Mouse (Mus musculus) embryonic fibroblast, embryonic 13.5 days (primary cell): Measurements from ENCODE around the gene Cnot6l. TPM values are rescaled to one million over a fixed set of nuclear protein-coding genes. Genes with fewer than 3 reads are reported as not detected.

ENCODE experiments used
- H3K27ac ChIP-seq: 2 replicates; pipeline ENCODE4 v1.5.1; 2012; ENCODE audit warnings: low read length, control low read depth, inconsistent platforms; ENCODE audit not compliant: insufficient read depth
- H3K4me1 ChIP-seq: 2 replicates; pipeline ENCODE4 v1.6.1; 2011; ENCODE audit warnings: low read length; ENCODE audit not compliant: control insufficient read depth, insufficient read depth
- H3K4me3 ChIP-seq: 2 replicates; pipeline ENCODE4 v1.5.1; 2011; ENCODE audit warnings: mild to moderate bottlenecking, control low read depth, low read length; ENCODE audit not compliant: insufficient read depth
- CTCF ChIP-seq: IDR thresholded peaks from 2 replicates; pipeline ENCODE4 v1.5.1; 2011; ENCODE audit warnings: mild to moderate bottlenecking, control low read depth, low read length, moderate library complexity, borderline replicate concordance; ENCODE audit not compliant: insufficient read depth
- POLR2A ChIP-seq: IDR thresholded peaks from 2 replicates; pipeline ENCODE4 v1.6.1; 2011; ENCODE audit warnings: low read depth, mild to moderate bottlenecking, control low read depth, low read length, moderate library complexity
- polyA plus RNA-seq: library from polyadenylated mRNA; stranded (reverse); fragments of >200 nt; gene quantifications from 2 replicates; pipeline ENCODE4 v1.2.4, GENCODE M21; 2011; ENCODE audit warnings: low read depth; ENCODE audit not compliant: missing spikeins, insufficient read length

The Cnot6l gene
- polyA plus RNA-seq, 1 experiment: 65.6 TPM

GRCm38 (mm10) chr5:96104644-96105043 is 59.3 kb downstream of the Cnot6l start:
- Histone ChIP-seq H3K27ac (no peak overlapping the region), H3K4me1 (no peaks in the 10 kb centered on the region), H3K4me3 (no peak overlapping the region)
- TF ChIP-seq CTCF: no peak
- TF ChIP-seq POLR2A: no peak

GRCm38 (mm10) chr5:96091468-96091867 is 72.5 kb downstream of the Cnot6l start:
- H3K4me1 ChIP-seq: no peaks in the 10 kb centered on the region
- TF ChIP-seq CTCF: no peak
- no peak for TF ChIP-seq POLR2A

GRCm38 (mm10) chr5:96085324-96085723 is 78.6 kb downstream of the Cnot6l start:
- no peak overlapping the region for H3K27ac ChIP-seq
- H3K4me1 ChIP-seq: no peaks in the 10 kb centered on the region
- no peak overlapping the region for H3K4me3 ChIP-seq
- no peak for TF ChIP-seq CTCF
- TF ChIP-seq POLR2A: no peak

More at GRCm38 (mm10) chr5:96091468-96091867, 72.5 kb downstream of the Cnot6l start:
- no peak overlapping the region for H3K4me3 ChIP-seq
- no peak overlapping the region for H3K27ac ChIP-seq

GRCm38 (mm10) chr5:96079026-96079425 is 84.9 kb downstream of the Cnot6l start:
- Histone ChIP-seq H3K4me3 (no peak overlapping the region), H3K4me1 (no peaks in the 10 kb centered on the region), H3K27ac (no peak overlapping the region)
- TF ChIP-seq CTCF: no peak
- no peak for TF ChIP-seq POLR2A

GRCm38 (mm10) chr5:96065591-96065990 is 98.4 kb downstream of the Cnot6l start:
- no peak for TF ChIP-seq POLR2A
- TF ChIP-seq CTCF: no peak
- no peaks in the 10 kb centered on the region for H3K4me1 ChIP-seq
- H3K27ac ChIP-seq: no peak overlapping the region
- H3K4me3 ChIP-seq: no peak overlapping the region

- Histone ChIP-seq H3K4me3 (no peak overlapping the region), H3K4me1 (no peaks in the 10 kb centered on the region)
Measured at GRCm38 (mm10) chr5:96042492-96042891, 121.5 kb downstream of the Cnot6l start.

GRCm38 (mm10) chr5:96041507-96042104 is 122.4 kb downstream of the Cnot6l start:
- H3K4me3 ChIP-seq: no peak overlapping the region
- TF ChIP-seq POLR2A: no peak
- no peak for TF ChIP-seq CTCF
- no peak overlapping the region for H3K27ac ChIP-seq
- H3K4me1 ChIP-seq: no peaks in the 10 kb centered on the region

More at GRCm38 (mm10) chr5:96042492-96042891, 121.5 kb downstream of the Cnot6l start:
- H3K27ac ChIP-seq: no peak overlapping the region
- TF ChIP-seq CTCF: no peak
- TF ChIP-seq POLR2A: no peak

- Histone ChIP-seq H3K4me3 (no peak overlapping the region), H3K4me1 (no peaks in the 10 kb centered on the region), H3K27ac (no peak overlapping the region)
- TF ChIP-seq POLR2A (no peak), CTCF (no peak)
Measured at GRCm38 (mm10) chr5:96039188-96039840, 124.7 kb downstream of the Cnot6l start.

GRCm38 (mm10) chr5:96037684-96038121 is 126.3 kb downstream of the Cnot6l start:
- Histone ChIP-seq H3K4me1 (no peaks in the 10 kb centered on the region), H3K27ac (no peak overlapping the region), H3K4me3 (no peak overlapping the region)
- TF ChIP-seq POLR2A (no peak), CTCF (no peak)

GRCm38 (mm10) chr5:96036125-96036672 is 127.8 kb downstream of the Cnot6l start:
- no peak overlapping the region for H3K4me3 ChIP-seq
- TF ChIP-seq CTCF: no peak
- no peak for TF ChIP-seq POLR2A
- H3K27ac ChIP-seq: no peak overlapping the region
- no peaks in the 10 kb centered on the region for H3K4me1 ChIP-seq
